Mouse (Mus musculus) G1E (cell line): ENCODE data around the gene Pdha2. TPM values are rescaled to one million over a fixed set of nuclear protein-coding genes. Genes with fewer than 3 reads are reported as not detected.

Experiments used
- ATAC-seq: 2 replicates; pipeline ENCODE4 v1.8.0; 2016; ENCODE audit warnings: mild to moderate bottlenecking; ENCODE audit not compliant: insufficient number of reproducible peaks, poor library complexity, low FRiP score, severe bottlenecking; ENCODE audit errors: extremely low read depth
- DNase-seq: peaks from one replicate; pipeline ENCODE4 v3.0.0; 2012; ENCODE audit warnings: low spot score
- H3K27me3 ChIP-seq: 2 replicates; pipeline ENCODE4 v1.6.1; 2012; ENCODE audit warnings: mild to moderate bottlenecking, low read length, inconsistent platforms; ENCODE audit not compliant: insufficient read depth
- H3K36me3 ChIP-seq: replicated peaks from 2 replicates; pipeline ENCODE3; 2012; ENCODE audit warnings: mild to moderate bottlenecking, inconsistent platforms
- H3K4me1 ChIP-seq: 2 replicates; pipeline ENCODE4 v1.6.1; 2012; ENCODE audit warnings: low read depth, low read length, inconsistent platforms, mixed read lengths; ENCODE audit not compliant: insufficient read depth
- H3K4me3 ChIP-seq: 2 replicates; pipeline ENCODE4 v1.5.1; 2012; ENCODE audit warnings: low read depth, mild to moderate bottlenecking, inconsistent platforms, low read length, moderate library complexity, mixed read lengths
- H3K9me3 ChIP-seq: replicated peaks from 2 replicates; pipeline ENCODE4 v1.6.1; 2012; ENCODE audit warnings: inconsistent platforms
- CTCF ChIP-seq: IDR thresholded peaks from 2 replicates; pipeline ENCODE4 v1.5.1; 2012; ENCODE audit warnings: low read depth, low read length, inconsistent platforms, mixed read lengths
- GATA1 ChIP-seq: IDR thresholded peaks from 2 replicates; pipeline ENCODE4 v1.6.1; 2012; ENCODE audit warnings: borderline replicate concordance, low read length, inconsistent platforms, mixed read lengths
- GATA2 ChIP-seq: IDR thresholded peaks from 2 replicates; pipeline ENCODE4 v1.6.1; 2012; ENCODE audit warnings: low read depth, low read length, inconsistent platforms, borderline replicate concordance
- POLR2AphosphoS5 ChIP-seq: IDR thresholded peaks from 2 replicates; pipeline ENCODE4 v1.6.1; 2012; ENCODE audit warnings: low read depth, low read length, inconsistent platforms; ENCODE audit not compliant: insufficient replicate concordance
- TAL1 ChIP-seq: conservative IDR thresholded peaks from 2 replicates; pipeline ENCODE4 v1.6.1; 2012; ENCODE audit warnings: low read depth, low read length, inconsistent platforms, mixed read lengths
- polyA plus RNA-seq: library from polyadenylated mRNA; stranded (reverse); fragments of >175 nt; gene quantifications from 2 replicates; pipeline ENCODE4 v1.2.3, GENCODE M21; 2012
- total RNA-seq, 2 experiments: library from RNA; stranded (forward) in 1 of 2; stranded (reverse) in 1 of 2; fragments of 200-1000 nt in 1 of 2; fragments of >200 nt in 1 of 2; fragmentation: Nextera tagmentation in 1 of 2; gene quantifications; 2 replicates each; pipeline ENCODE4 v1.2.3; 2014 to 2017

Gene Pdha2
- total RNA-seq (2014; fragmentation: Nextera tagmentation) (not detected in 2 replicates), total RNA-seq (2017) (0.05 TPM in 1 of 2 replicates, not detected in the other), polyA plus RNA-seq (not detected in 2 replicates)

DNA sequence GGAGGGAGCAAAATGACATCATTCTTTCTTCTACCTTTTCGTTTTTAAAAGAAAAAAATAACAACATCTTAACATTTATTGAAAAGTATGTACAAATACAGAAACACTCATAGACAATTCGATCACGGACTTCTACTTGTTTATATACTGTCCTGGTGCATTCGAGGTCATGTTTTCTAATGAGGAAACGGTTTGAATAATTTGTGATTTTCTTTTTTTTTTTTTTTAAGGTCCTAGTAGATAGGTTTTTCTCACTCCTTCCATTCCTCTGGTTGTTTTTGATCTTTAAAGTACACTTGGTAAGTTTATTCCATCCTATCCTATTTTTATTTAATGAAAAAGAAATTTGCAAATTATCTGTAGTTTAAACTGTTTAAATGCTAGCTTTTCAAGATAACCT, at the start of gene Pdha2:
Gene Pdha2 (minus strand): TSS at position 101 of the 400 bp plus-strand sequence.
- H3K4me1 ChIP-seq, result no peaks in the 10 kb centered on the region
- H3K9me3 ChIP-seq, result no peaks in the 10 kb centered on the region

DNA sequence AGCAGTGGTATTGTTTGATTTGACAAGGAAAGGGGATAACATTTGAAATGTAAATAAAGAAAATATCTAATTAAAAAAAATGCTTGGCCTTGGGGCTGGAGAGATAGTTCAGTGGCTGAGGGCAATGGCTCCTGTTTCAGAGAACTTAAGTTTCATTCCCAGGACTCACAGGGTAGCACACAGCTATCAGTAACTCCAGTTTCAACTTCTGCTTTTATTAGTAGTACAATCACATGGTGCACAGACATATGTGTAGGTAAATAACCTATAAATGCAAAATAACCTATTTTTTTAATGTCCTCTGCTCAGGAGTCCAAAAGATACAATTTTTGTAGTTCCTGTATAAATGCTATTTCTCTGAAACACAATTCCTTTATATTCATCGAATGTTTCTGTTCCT, 48.4 kb upstream of the Pdha2 start:
- DNase-seq, result no peak
- Histone ChIP-seq H3K4me1 (no peaks in the 10 kb centered on the region), H3K36me3 (no peaks in the 10 kb centered on the region), H3K27me3 (no peaks in the 10 kb centered on the region), H3K9me3 (no peaks in the 10 kb centered on the region), H3K4me3 (no peak overlapping the region)
- TF ChIP-seq GATA1, result no peak
- no peak for TF ChIP-seq GATA2
- no peak for TF ChIP-seq POLR2AphosphoS5
- TF ChIP-seq CTCF, result no peak
- TF ChIP-seq TAL1, result no peak
- ATAC-seq, result no peak

More for the DNA sequence above, at the start of gene Pdha2:
- no peak within 1 kb of the TSS for H3K4me3 ChIP-seq
- ATAC-seq (no peak), DNase-seq (no peak)
- 0 out of 2 replicates have a peak, but pooled peaks cover 2% of the 10 kb centered on the region for H3K27me3 ChIP-seq
- H3K36me3 ChIP-seq, result no peaks in the 10 kb centered on the region
- TF ChIP-seq POLR2AphosphoS5 (no peak), GATA2 (no peak), TAL1 (no peak), CTCF (no peak), GATA1 (no peak)

DNA sequence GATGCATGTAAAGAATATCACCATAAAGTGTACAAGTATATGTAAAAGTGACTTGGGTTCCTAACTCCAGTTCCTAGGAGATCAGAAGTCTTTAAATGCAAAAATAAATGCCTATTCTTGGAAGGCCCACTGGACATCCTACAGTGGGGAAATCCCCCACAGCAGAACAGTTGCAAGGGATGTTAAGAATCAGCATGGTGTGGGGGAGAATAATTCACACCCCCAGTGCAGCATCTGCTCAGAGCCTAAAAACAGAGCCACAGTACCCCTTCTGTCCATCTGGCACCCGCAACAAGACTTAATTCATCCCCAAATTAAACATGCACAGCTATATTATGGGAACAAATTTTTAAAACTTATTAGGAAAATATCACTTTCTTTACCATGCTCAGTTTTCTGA, 39.3 kb upstream of the Pdha2 start:
- ATAC-seq (no peak), DNase-seq (no peak)
- no peaks in the 10 kb centered on the region for H3K9me3 ChIP-seq
- no peaks in the 10 kb centered on the region for H3K4me1 ChIP-seq
- H3K36me3 ChIP-seq, result no peaks in the 10 kb centered on the region
- no peaks in the 10 kb centered on the region for H3K27me3 ChIP-seq
- no peak overlapping the region for H3K4me3 ChIP-seq
- TF ChIP-seq GATA2, result no peak
- no peak for TF ChIP-seq CTCF
- no peak for TF ChIP-seq POLR2AphosphoS5
- TF ChIP-seq GATA1, result no peak
- TF ChIP-seq TAL1, result no peak

DNA sequence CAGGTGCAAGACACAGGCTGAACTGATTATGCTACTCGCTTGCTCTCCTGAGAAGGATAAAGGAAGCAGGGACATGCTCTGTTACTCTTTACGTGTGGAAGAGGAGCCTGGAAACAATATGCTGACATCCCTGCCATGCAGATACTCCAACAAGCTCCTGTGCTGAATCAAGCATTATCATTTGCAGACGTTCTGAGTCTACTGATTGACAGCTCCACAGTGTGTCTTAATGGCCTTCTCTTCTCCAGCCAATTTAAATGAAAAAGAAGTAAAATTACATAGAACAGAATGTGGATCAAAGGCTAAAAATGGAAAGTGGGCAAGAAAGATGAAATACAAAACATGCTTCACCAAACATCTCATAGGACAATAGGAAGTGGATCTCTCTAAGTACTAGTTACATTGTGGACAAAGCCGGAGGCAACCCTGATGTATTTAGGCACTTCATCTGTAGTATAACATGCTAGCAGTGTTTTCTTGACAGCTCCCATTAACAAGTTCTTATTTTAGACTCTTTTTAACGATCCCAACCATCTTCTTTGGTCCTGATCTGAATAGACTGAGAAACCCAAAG, 32.7 kb upstream of the Pdha2 start:
- Histone ChIP-seq H3K27me3 (no peaks in the 10 kb centered on the region), H3K4me1 (no peaks in the 10 kb centered on the region), H3K36me3 (no peaks in the 10 kb centered on the region), H3K4me3 (no peak overlapping the region), H3K9me3 (no peaks in the 10 kb centered on the region)
- ATAC-seq (no peak), DNase-seq (no peak)
- TF ChIP-seq GATA2, result no peak
- TF ChIP-seq CTCF, result no peak
- TF ChIP-seq POLR2AphosphoS5, result no peak
- no peak for TF ChIP-seq GATA1
- no peak for TF ChIP-seq TAL1

DNA sequence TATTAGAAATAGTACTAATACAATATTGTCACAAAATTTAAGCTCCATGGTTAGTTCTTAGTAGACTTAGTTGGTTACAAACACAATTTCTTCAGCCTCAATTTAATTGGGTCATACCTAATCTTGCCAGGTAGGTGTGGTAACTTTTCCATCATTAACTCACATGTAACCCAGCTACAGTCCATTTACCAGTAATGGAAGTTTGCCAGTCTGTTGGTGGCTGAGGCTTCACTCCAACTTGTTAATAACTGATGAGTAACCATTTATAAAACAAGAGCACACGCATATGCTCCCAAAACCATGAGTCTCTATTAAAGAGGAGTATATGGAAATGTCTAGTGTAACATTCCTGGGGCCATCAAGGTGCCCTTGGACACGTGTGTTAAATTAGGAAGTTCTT, 25.9 kb upstream of the Pdha2 start:
- no peaks in the 10 kb centered on the region for H3K27me3 ChIP-seq
- no peak for ATAC-seq
- no peaks in the 10 kb centered on the region for H3K36me3 ChIP-seq
- TF ChIP-seq GATA2, result no peak
- TF ChIP-seq GATA1, result no peak
- TF ChIP-seq POLR2AphosphoS5, result no peak
- no peak for TF ChIP-seq TAL1
- TF ChIP-seq CTCF, result no peak
- DNase-seq, result no peak
- no peak overlapping the region for H3K4me3 ChIP-seq
- H3K9me3 ChIP-seq, result no peaks in the 10 kb centered on the region
- H3K4me1 ChIP-seq, result no peaks in the 10 kb centered on the region

DNA sequence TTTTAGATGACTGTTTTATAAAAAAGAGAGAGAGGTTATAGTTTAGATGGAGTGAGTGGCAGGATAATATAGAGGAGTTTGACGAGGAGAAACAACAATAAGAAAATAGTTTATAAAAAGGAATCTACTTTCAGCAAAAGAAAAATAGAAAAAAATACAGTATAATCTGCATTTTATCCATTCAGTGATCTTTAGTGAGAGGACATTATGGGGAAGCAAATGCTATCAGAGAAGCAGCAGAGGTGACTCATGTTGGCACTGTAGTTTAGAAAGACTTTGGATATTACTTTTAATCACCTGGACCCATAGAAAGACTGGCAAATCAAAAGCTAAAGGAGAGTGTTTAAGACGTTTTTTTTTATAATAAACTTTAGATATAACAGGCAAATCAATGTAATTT, 17.0 kb upstream of the Pdha2 start:
- no peak for ATAC-seq
- no peaks in the 10 kb centered on the region for H3K36me3 ChIP-seq

More for the DNA sequence above, 17.0 kb upstream of the Pdha2 start:
- no peak for TF ChIP-seq POLR2AphosphoS5
- TF ChIP-seq GATA1, result no peak
- TF ChIP-seq TAL1, result no peak
- no peak for TF ChIP-seq GATA2
- no peak for TF ChIP-seq CTCF
- H3K4me3 ChIP-seq, result no peak overlapping the region
- no peak for DNase-seq
- no peaks in the 10 kb centered on the region for H3K27me3 ChIP-seq
- H3K4me1 ChIP-seq, result no peaks in the 10 kb centered on the region
- H3K9me3 ChIP-seq, result no peaks in the 10 kb centered on the region
